Mouse (Mus musculus): ENCODE results near the gene Grhl3. TPM values are rescaled to one million over a fixed set of nuclear protein-coding genes. Genes with fewer than 3 reads are reported as not detected.

The Grhl3 gene
- polyA plus RNA-seq, 1 experiment from 2014 or later: 5.4 TPM

GRCm38 (mm10) chr4:135599497-135600182 is 26.2 kb upstream of the Grhl3 start:
- Histone ChIP-seq H3K9me3 (replicated peaks) (no peaks in the 10 kb centered on the region), H3K9ac (no peak overlapping the region), H3K4me3 (no peak overlapping the region), H3K4me1 (replicated peaks) (peaks cover 20% of the 10 kb centered on the region), H3K27me3 (no peaks in the 10 kb centered on the region), H3K36me3 (no peaks in the 10 kb centered on the region), H3K4me2 (no peak overlapping the region), H3K27ac (no peak overlapping the region)
- 75% methylated on average over 7 of the region's 7 CpGs for WGBS
- ATAC-seq (replicated peaks; ENCODE audit: insufficient number of reproducible peaks, insufficient read depth, low FRiP score, low read depth): no peak

- Histone ChIP-seq H3K27ac (no peak overlapping the region), H3K9me3 (replicated peaks) (no peaks in the 10 kb centered on the region)
- 39% methylated on average over 2 of the region's 2 CpGs for WGBS
These were observed 25.6 kb upstream of the Grhl3 start for GRCm38 (mm10) chr4:135598998-135599397.

GRCm38 (mm10) chr4:135597571-135597970 is 24.1 kb upstream of the Grhl3 start:
- Histone ChIP-seq H3K9ac (no peak overlapping the region), H3K36me3 (no peaks in the 10 kb centered on the region), H3K4me2 (no peak overlapping the region), H3K4me1 (replicated peaks) (peaks cover 20% of the 10 kb centered on the region), H3K9me3 (replicated peaks) (no peaks in the 10 kb centered on the region), H3K4me3 (no peak overlapping the region), H3K27me3 (0 out of 2 replicates have a peak, but pooled peaks cover 4% of the 10 kb centered on the region), H3K27ac (no peak overlapping the region)
- WGBS: 89% methylated on average over 5 of the region's 5 CpGs
- ATAC-seq (replicated peaks; ENCODE audit: insufficient number of reproducible peaks, insufficient read depth, low FRiP score, low read depth): peak; percentile 17; the same call in 1 of the 2 replicates

More at GRCm38 (mm10) chr4:135598998-135599397, 25.6 kb upstream of the Grhl3 start:
- no peak overlapping the region for H3K4me2 ChIP-seq
- no peak for ATAC-seq (replicated peaks; ENCODE audit: insufficient number of reproducible peaks, insufficient read depth, low FRiP score, low read depth)
- no peaks in the 10 kb centered on the region for H3K36me3 ChIP-seq
- no peak overlapping the region for H3K4me3 ChIP-seq
- 0 out of 2 replicates have a peak, but pooled peaks cover 4% of the 10 kb centered on the region for H3K27me3 ChIP-seq
- H3K9ac ChIP-seq: no peak overlapping the region
- peaks cover 20% of the 10 kb centered on the region for H3K4me1 ChIP-seq (replicated peaks)

GRCm38 (mm10) chr4:135595943-135596342 is 22.5 kb upstream of the Grhl3 start:
- Histone ChIP-seq H3K36me3 (no peaks in the 10 kb centered on the region), H3K9ac (no peak overlapping the region; the same call in 1 of the 2 replicates), H3K27me3 (0 out of 2 replicates have a peak, but pooled peaks cover 4% of the 10 kb centered on the region), H3K9me3 (replicated peaks) (no peaks in the 10 kb centered on the region), H3K4me1 (replicated peaks) (peaks cover 20% of the 10 kb centered on the region), H3K27ac (peak overlapping the region; percentile 83), H3K4me3 (no peak overlapping the region), H3K4me2 (no peak overlapping the region)
- 33% methylated on average over 5 of the region's 5 CpGs for WGBS
- peak; percentile 78 for ATAC-seq (replicated peaks; ENCODE audit: insufficient number of reproducible peaks, insufficient read depth, low FRiP score, low read depth)

- Histone ChIP-seq H3K9me3 (replicated peaks) (no peaks in the 10 kb centered on the region), H3K27me3 (0 out of 2 replicates have a peak, but pooled peaks cover 4% of the 10 kb centered on the region), H3K4me1 (replicated peaks) (peaks cover 17% of the 10 kb centered on the region), H3K27ac (no peak overlapping the region), H3K4me2 (no peak overlapping the region), H3K4me3 (no peak overlapping the region), H3K36me3 (no peaks in the 10 kb centered on the region), H3K9ac (no peak overlapping the region)
- 52% methylated on average over 8 of the region's 8 CpGs for WGBS
- no peak for ATAC-seq (replicated peaks; ENCODE audit: insufficient number of reproducible peaks, insufficient read depth, low FRiP score, low read depth)
These were observed 18.3 kb upstream of the Grhl3 start for GRCm38 (mm10) chr4:135591610-135592304.

- H3K36me3 ChIP-seq: no peaks in the 10 kb centered on the region
- no peak overlapping the region for H3K4me3 ChIP-seq
- H3K9ac ChIP-seq: no peak overlapping the region
- peaks cover 12% of the 10 kb centered on the region for H3K4me1 ChIP-seq (replicated peaks)
- H3K27ac ChIP-seq: no peak overlapping the region
- 46% methylated on average over 3 of the region's 3 CpGs for WGBS
- no peak overlapping the region for H3K4me2 ChIP-seq
- H3K9me3 ChIP-seq (replicated peaks): no peaks in the 10 kb centered on the region
- no peak for ATAC-seq (replicated peaks; ENCODE audit: insufficient number of reproducible peaks, insufficient read depth, low FRiP score, low read depth)
- 0 out of 2 replicates have a peak, but pooled peaks cover 4% of the 10 kb centered on the region for H3K27me3 ChIP-seq
These were observed 17.7 kb upstream of the Grhl3 start for GRCm38 (mm10) chr4:135591086-135591485.

- peaks cover 7% of the 10 kb centered on the region for H3K4me1 ChIP-seq (replicated peaks)
- H3K27ac ChIP-seq: no peak overlapping the region
- no peak overlapping the region for H3K9ac ChIP-seq
- 69% methylated on average over 4 of the region's 4 CpGs for WGBS
- ATAC-seq (replicated peaks; ENCODE audit: insufficient number of reproducible peaks, insufficient read depth, low FRiP score, low read depth): no peak
- H3K4me3 ChIP-seq: no peak overlapping the region
- H3K27me3 ChIP-seq: peaks cover 11% of the 10 kb centered on the region; the same call in 1 of the 2 replicates
- H3K9me3 ChIP-seq (replicated peaks): no peaks in the 10 kb centered on the region
- H3K4me2 ChIP-seq: no peak overlapping the region
- H3K36me3 ChIP-seq: no peaks in the 10 kb centered on the region
These were observed 11.4 kb upstream of the Grhl3 start for GRCm38 (mm10) chr4:135584838-135585237.

- H3K27ac ChIP-seq: no peak overlapping the region
- no peak overlapping the region for H3K4me3 ChIP-seq
- no peak for ATAC-seq (replicated peaks; ENCODE audit: insufficient number of reproducible peaks, insufficient read depth, low FRiP score, low read depth)
- H3K36me3 ChIP-seq: no peaks in the 10 kb centered on the region
- H3K4me1 ChIP-seq (replicated peaks): no peaks in the 10 kb centered on the region
- no peaks in the 10 kb centered on the region for H3K9me3 ChIP-seq (replicated peaks)
- H3K27me3 ChIP-seq: peaks cover 16% of the 10 kb centered on the region; the same call in 1 of the 2 replicates
- H3K9ac ChIP-seq: no peak overlapping the region
- 46% methylated on average over 12 of the region's 12 CpGs for WGBS
- no peak overlapping the region for H3K4me2 ChIP-seq
These were observed 7.9 kb upstream of the Grhl3 start for GRCm38 (mm10) chr4:135581222-135581910.

GRCm38 (mm10) chr4:135579695-135580094 is 6.3 kb upstream of the Grhl3 start:
- no peak overlapping the region for H3K4me3 ChIP-seq
- H3K4me1 ChIP-seq (replicated peaks): no peaks in the 10 kb centered on the region
- H3K9ac ChIP-seq: no peak overlapping the region
- 50% methylated on average over 6 of the region's 6 CpGs for WGBS
- H3K4me2 ChIP-seq: no peak overlapping the region
- no peak overlapping the region for H3K27ac ChIP-seq
- no peaks in the 10 kb centered on the region for H3K36me3 ChIP-seq
- no peaks in the 10 kb centered on the region for H3K9me3 ChIP-seq (replicated peaks)
- ATAC-seq (replicated peaks; ENCODE audit: insufficient number of reproducible peaks, insufficient read depth, low FRiP score, low read depth): no peak
- H3K27me3 ChIP-seq: peaks cover 28% of the 10 kb centered on the region

- Histone ChIP-seq H3K4me3 (no peak overlapping the region), H3K9me3 (replicated peaks) (no peaks in the 10 kb centered on the region), H3K4me1 (replicated peaks) (peaks cover 5% of the 10 kb centered on the region), H3K4me2 (no peak overlapping the region), H3K27me3 (peaks cover 37% of the 10 kb centered on the region), H3K27ac (no peak overlapping the region), H3K9ac (no peak overlapping the region), H3K36me3 (no peaks in the 10 kb centered on the region)
- WGBS: 84% methylated on average over 5 of the region's 5 CpGs
- no peak for ATAC-seq (replicated peaks; ENCODE audit: insufficient number of reproducible peaks, insufficient read depth, low FRiP score, low read depth)
These were observed 5.1 kb upstream of the Grhl3 start for GRCm38 (mm10) chr4:135578490-135578889.
